Mouse (Mus musculus) midbrain, embryonic 11.5 days (tissue): Measurements from ENCODE around the gene Slc17a5. TPM values are rescaled to one million over a fixed set of nuclear protein-coding genes. Genes with fewer than 3 reads are reported as not detected.
"Not testable (repeated sequence)": the region's sequence is repeated elsewhere in the genome, so short reads cannot be mapped to it uniquely, and the experiment has no call there.

ENCODE experiments used
- ATAC-seq: fragments of 200-750 bp; cut with Nextera tagmentation; 2 replicates; pipeline ENCODE4 v1.8.0; 2017; ENCODE audit warnings: moderate TSS enrichment, moderate library complexity; ENCODE audit not compliant: low FRiP score
- DNase-seq: peaks from one replicate; pipeline ENCODE4 v3.0.0; 2015; ENCODE audit warnings: low spot score; ENCODE audit errors: missing footprints
- H3K27ac ChIP-seq: fragments of 300-500 bp; sonication (generic); 2 replicates; pipeline ENCODE4 v1.5.1; 2014; ENCODE audit warnings: low read depth, low read length
- H3K27me3 ChIP-seq: fragments of 300-500 bp; sonication (generic); 2 replicates; pipeline ENCODE4 v1.6.1; 2014; ENCODE audit warnings: mild to moderate bottlenecking, low read length, moderate library complexity, mixed read lengths; ENCODE audit not compliant: control insufficient read depth, insufficient read depth
- H3K36me3 ChIP-seq: fragments of 300-500 bp; sonication (generic); 2 replicates; pipeline ENCODE4 v1.6.1; 2014; ENCODE audit warnings: mild to moderate bottlenecking, low read length, moderate library complexity, mixed read lengths; ENCODE audit not compliant: control insufficient read depth, insufficient read depth
- H3K4me1 ChIP-seq: fragments of 300-500 bp; sonication (generic); 2 replicates; pipeline ENCODE4 v1.6.1; 2014; ENCODE audit warnings: low read length; ENCODE audit not compliant: control insufficient read depth, insufficient read depth
- H3K4me2 ChIP-seq: fragments of 300-500 bp; sonication (generic); 2 replicates; pipeline ENCODE4 v1.6.1; 2014; ENCODE audit warnings: mild to moderate bottlenecking, moderate library complexity
- H3K4me3 ChIP-seq: fragments of 300-500 bp; sonication (generic); 2 replicates; pipeline ENCODE4 v1.5.1; 2014; ENCODE audit warnings: low read depth, low read length
- H3K9ac ChIP-seq: fragments of 300-500 bp; sonication (generic); 2 replicates; pipeline ENCODE4 v1.6.1; 2014; ENCODE audit warnings: low read length
- H3K9me3 ChIP-seq: fragments of 300-500 bp; sonication (generic); 2 replicates; pipeline ENCODE4 v1.6.1; 2016; ENCODE audit warnings: low read length; ENCODE audit not compliant: control insufficient read depth
- WGBS: fragments of 180-500 bp; shearing (Covaris S2); extraction: QIAGEN DNeasy Blood & Tissue Kit; methylation state at CpG from one replicate; pipeline ENCODE4 v1.1.7; 2014; 5-methylcytosine and 5-hydroxymethylcytosine counted together
- polyA plus RNA-seq: library from polyadenylated mRNA; unstranded; fragments of >200 nt; fragmentation: Nextera tagmentation; extraction: Ambion mirVana; gene quantifications from 2 replicates; pipeline ENCODE4 v1.2.1, GENCODE M21; 2014

The Slc17a5 gene
- polyA plus RNA-seq, 1 experiment from 2014 or later = 9.8 TPM

GRCm38 (mm10) chr9:78527301-78527761 lies 60.5 kb downstream of the Slc17a5 start:
- Histone ChIP-seq H3K4me3 (peak overlapping the region; percentile 44), H3K9me3 (no peaks in the 10 kb centered on the region), H3K4me2 (peak overlapping the region; percentile 92), H3K4me1 (peaks cover 4% of the 10 kb centered on the region; the same call in 1 of the 2 replicates), H3K27ac (peak overlapping the region; percentile 71), H3K27me3 (no peaks in the 10 kb centered on the region), H3K9ac (peak overlapping the region; percentile 67), H3K36me3 (no peaks in the 10 kb centered on the region; the same call in 1 of the 2 replicates)
- under 1% methylated on average over 24 of the region's 24 CpGs for WGBS
- ATAC-seq (peak; percentile 81), DNase-seq (peak; percentile 98)

- ATAC-seq (no peak), DNase-seq (no peak)
- WGBS = 92% methylated on average over 2 of the region's 2 CpGs
- Histone ChIP-seq H3K36me3 (no peaks in the 10 kb centered on the region; the same call in 1 of the 2 replicates), H3K9me3 (no peaks in the 10 kb centered on the region), H3K27me3 (no peaks in the 10 kb centered on the region), H3K4me2 (no peak overlapping the region), H3K27ac (no peak overlapping the region), H3K4me1 (peaks cover 10% of the 10 kb centered on the region), H3K4me3 (no peak overlapping the region), H3K9ac (no peak overlapping the region)
Observed at GRCm38 (mm10) chr9:78526206-78526605, 61.6 kb downstream of the Slc17a5 start.

GRCm38 (mm10) chr9:78525451-78526135 lies 62.2 kb downstream of the Slc17a5 start:
- H3K27ac ChIP-seq = no peak overlapping the region

GRCm38 (mm10) chr9:78521689-78522088 lies 66.2 kb downstream of the Slc17a5 start:
- 31% methylated on average over 14 of the region's 14 CpGs for WGBS
- no peak for ATAC-seq
- Histone ChIP-seq H3K4me1 (peaks cover 10% of the 10 kb centered on the region), H3K4me3 (peak overlapping the region; percentile 62), H3K36me3 (no peaks in the 10 kb centered on the region; the same call in 1 of the 2 replicates), H3K4me2 (peak overlapping the region; percentile 70), H3K9ac (peak overlapping the region; percentile 78), H3K27ac (no peak overlapping the region), H3K27me3 (no peaks in the 10 kb centered on the region), H3K9me3 (no peaks in the 10 kb centered on the region)
- peak; percentile 90 for DNase-seq

More at GRCm38 (mm10) chr9:78525451-78526135, 62.2 kb downstream of the Slc17a5 start:
- no peak overlapping the region for H3K4me2 ChIP-seq
- no peaks in the 10 kb centered on the region for H3K9me3 ChIP-seq
- no peak overlapping the region for H3K9ac ChIP-seq
- H3K4me3 ChIP-seq = no peak overlapping the region
- no peak for DNase-seq
- peaks cover 10% of the 10 kb centered on the region for H3K4me1 ChIP-seq
- ATAC-seq = no peak
- no peaks in the 10 kb centered on the region; the same call in 1 of the 2 replicates for H3K36me3 ChIP-seq
- 91% methylated on average over 17 of the region's 17 CpGs for WGBS
- H3K27me3 ChIP-seq = no peaks in the 10 kb centered on the region

GRCm38 (mm10) chr9:78520780-78521601 lies 66.8 kb downstream of the Slc17a5 start:
- 2% methylated on average over 40 of the region's 40 CpGs for WGBS
- DNase-seq = peak; percentile 98
- H3K36me3 ChIP-seq = no peaks in the 10 kb centered on the region; the same call in 1 of the 2 replicates

GRCm38 (mm10) chr9:78520127-78520779 lies 67.6 kb downstream of the Slc17a5 start:
- peaks cover 10% of the 10 kb centered on the region for H3K4me1 ChIP-seq

More at GRCm38 (mm10) chr9:78520780-78521601, 66.8 kb downstream of the Slc17a5 start:
- no peaks in the 10 kb centered on the region for H3K27me3 ChIP-seq
- peak overlapping the region; percentile 70 for H3K4me2 ChIP-seq
- H3K9me3 ChIP-seq = no peaks in the 10 kb centered on the region
- H3K9ac ChIP-seq = peak overlapping the region; percentile 78
- peak overlapping the region; percentile 62 for H3K4me3 ChIP-seq
- peak overlapping the region; percentile 74 for H3K27ac ChIP-seq
- H3K4me1 ChIP-seq = peaks cover 10% of the 10 kb centered on the region
- peak; percentile 75 for ATAC-seq

GRCm38 (mm10) chr9:78517237-78517636 lies 70.6 kb downstream of the Slc17a5 start:
- not testable (repeated sequence) for H3K9me3 ChIP-seq, H3K27me3 ChIP-seq, H3K27ac ChIP-seq, H3K36me3 ChIP-seq, H3K4me2 ChIP-seq, ATAC-seq, H3K4me3 ChIP-seq, H3K9ac ChIP-seq
- DNase-seq = peak; percentile 81
- 76% methylated on average over 3 of the region's 3 CpGs for WGBS
- H3K4me1 ChIP-seq = peaks cover 10% of the 10 kb centered on the region

More at GRCm38 (mm10) chr9:78520127-78520779, 67.6 kb downstream of the Slc17a5 start:
- WGBS = 5% methylated on average over 15 of the region's 15 CpGs
- Histone ChIP-seq H3K9me3 (no peaks in the 10 kb centered on the region), H3K27me3 (no peaks in the 10 kb centered on the region), H3K36me3 (no peaks in the 10 kb centered on the region; the same call in 1 of the 2 replicates), H3K4me2 (peak overlapping the region; percentile 70), H3K27ac (peak overlapping the region; percentile 89), H3K9ac (peak overlapping the region; percentile 78), H3K4me3 (peak overlapping the region; percentile 62)
- ATAC-seq = peak; percentile 95
- no peak for DNase-seq

GRCm38 (mm10) chr9:78516125-78516524 lies 71.7 kb downstream of the Slc17a5 start:
- Histone ChIP-seq H3K9me3 (no peaks in the 10 kb centered on the region), H3K9ac (no peak overlapping the region), H3K4me1 (peaks cover 5% of the 10 kb centered on the region), H3K36me3 (no peaks in the 10 kb centered on the region), H3K4me3 (no peak overlapping the region), H3K27me3 (no peaks in the 10 kb centered on the region), H3K4me2 (no peak overlapping the region), H3K27ac (no peak overlapping the region)
- ATAC-seq (no peak), DNase-seq (peak; percentile 67)
- WGBS = 70% methylated on average over 3 of the region's 3 CpGs
